Mouse (Mus musculus) testis, adult 2 months (tissue): Measurements from ENCODE around the gene Tgfbr1.

ENCODE experiments used
- CTCF ChIP-seq: fragments of 200-500 bp; IDR thresholded peaks from 2 replicates; pipeline ENCODE4 v1.5.1; 2012; ENCODE audit warnings: low read depth, mild to moderate bottlenecking, inconsistent platforms, low read length, moderate library complexity; ENCODE audit not compliant: control insufficient read depth, insufficient read depth, insufficient replicate concordance
- POLR2A ChIP-seq: fragments of 200-500 bp; IDR thresholded peaks from 2 replicates; pipeline ENCODE4 v1.6.1; 2012; ENCODE audit warnings: low read depth, mild to moderate bottlenecking, inconsistent platforms, low read length, moderate library complexity; ENCODE audit not compliant: control insufficient read depth

- TF ChIP-seq CTCF (no peak), POLR2A (no peak)
These were observed 87.9 kb downstream of the Tgfbr1 start for GRCm38 (mm10) chr4:47440951-47441350.
